Mouse (Mus musculus): ENCODE data around the gene Odf4.
"Not testable (repeated sequence)": the region's sequence is repeated elsewhere in the genome, so short reads cannot be mapped to it uniquely, and the experiment has no call there.

Odf4 gene

DNA sequence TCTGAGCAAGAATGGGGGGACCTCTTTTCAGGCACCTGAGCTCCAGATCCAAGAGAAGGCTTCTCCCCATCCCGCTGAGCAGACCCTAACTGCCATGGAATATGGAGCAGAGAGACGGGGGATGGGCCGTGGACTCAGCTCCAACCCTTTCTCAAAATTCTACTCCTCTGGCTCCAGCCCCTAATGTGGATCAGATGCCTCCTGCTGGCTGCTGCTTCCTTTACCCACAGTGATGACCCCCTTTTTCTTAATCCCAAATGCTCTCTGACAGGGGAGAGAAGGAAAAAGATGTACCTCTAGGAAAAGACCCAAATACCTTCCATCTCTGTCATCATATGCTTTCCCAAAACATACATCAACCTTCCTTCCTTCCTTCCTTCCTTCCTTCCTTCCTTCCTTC is at the start of gene Odf4:
TSS of gene Odf4 (minus strand) at position 101 of the 400 bp plus-strand sequence.
- no peak for DNase-seq (ENCODE audit: low spot score in 2 of 2)

DNA sequence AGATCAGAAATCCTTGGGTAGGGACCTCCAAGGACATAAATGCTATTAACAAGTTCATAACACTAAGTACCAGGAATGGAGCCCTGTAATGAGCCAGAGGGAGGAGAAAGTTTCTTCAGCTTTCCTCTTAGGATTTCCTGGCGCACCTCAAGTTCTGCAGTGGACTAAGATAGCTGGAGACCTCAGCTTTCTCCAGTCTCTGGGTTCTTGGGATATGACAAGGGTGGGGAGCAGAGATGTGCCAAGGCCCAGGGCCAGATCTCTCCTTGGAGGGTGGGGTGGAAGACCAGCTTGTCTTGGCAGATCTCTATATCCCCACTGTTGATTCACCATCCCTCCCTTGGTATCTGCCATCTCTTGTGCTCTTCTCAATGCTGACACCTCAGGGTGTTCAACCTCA is 48.7 kb upstream of the Odf4 start:
- DNase-seq (ENCODE audit: low spot score in 2 of 2) = no peak

DNA sequence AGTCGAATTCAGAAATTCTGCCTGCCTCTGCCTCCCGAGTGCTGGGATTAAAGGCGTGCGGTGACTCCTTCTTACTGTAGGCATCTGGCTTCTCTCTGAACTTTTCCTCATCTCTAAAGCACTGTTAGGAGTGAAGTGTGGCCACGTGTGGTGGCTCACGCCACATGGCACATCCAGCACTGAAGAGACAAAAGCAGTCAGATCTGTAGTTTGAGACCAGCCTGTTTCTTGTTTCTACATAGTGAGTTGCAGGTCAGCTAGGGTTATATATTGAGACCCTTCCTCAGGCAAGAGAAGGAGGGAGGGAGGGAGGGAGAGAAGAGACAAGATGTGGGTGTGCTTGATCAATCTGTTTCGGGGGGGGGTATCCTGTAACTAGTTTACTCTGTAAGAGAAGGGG is 48.2 kb upstream of the Odf4 start, which contains the start of gene Rangrf:
TSS of gene Rangrf (minus strand) at position 101 of the 400 bp plus-strand sequence.
- DNase-seq (ENCODE audit: low spot score in 2 of 2) = no peak

DNA sequence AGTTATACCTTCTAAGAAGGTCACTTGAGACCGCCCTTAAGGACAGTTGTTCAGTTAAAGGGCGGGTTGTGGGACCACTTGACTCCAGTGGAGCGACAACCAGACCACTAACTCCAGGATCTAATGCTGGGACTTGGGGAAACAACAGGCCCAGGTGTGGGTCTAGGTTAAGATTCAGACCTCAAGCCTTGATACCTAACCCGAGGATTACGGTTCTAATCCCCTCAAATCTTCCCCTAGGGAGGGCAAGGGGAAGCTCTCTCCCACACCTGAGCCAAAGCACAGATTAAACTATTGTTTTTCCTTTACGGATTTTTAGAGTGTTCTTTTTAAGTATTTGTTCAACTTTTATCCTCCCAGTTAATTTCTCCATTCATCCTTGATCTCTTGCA is 47.2 kb upstream of the Odf4 start:
- DNase-seq (ENCODE audit: low spot score in 2 of 2) = no peak

DNA sequence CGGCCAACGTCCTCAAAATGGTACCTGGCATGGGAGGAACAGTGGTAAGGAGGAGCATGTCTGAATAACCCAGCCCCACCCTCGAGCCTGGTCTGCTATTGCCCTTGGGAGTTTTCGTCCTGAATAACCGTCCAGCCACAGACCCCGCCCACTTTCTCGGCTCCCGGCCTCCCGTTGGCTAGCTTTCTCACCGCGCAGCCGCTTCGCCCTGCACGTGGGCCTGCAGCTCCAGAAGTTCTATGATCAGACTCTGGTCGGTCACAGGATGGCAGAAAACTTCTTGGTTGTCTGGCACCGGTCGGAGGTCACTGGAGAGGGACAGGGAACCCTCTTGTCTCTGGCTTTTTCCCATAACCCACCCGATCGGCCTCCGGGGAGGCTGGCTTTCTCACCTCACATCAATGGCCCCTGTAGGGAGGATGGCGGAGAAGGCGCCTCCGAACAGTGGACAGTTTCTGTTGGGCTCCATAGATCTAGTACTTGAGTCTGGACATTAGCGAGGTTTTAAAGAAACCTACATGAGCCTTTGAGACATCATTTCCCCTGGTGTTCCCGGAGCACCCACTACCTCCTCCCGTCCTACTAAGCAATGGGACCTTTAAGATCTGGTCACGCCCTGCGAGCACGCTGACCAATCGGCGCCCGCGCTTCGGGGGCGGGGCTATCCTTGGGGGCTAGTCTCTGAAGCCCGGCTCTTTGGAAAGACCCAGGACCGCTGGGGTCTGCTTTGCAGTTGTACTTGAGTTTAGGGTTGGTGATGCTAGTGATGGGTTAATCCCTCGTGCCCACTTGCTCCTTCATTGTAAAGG is 46.6 kb upstream of the Odf4 start:
- DNase-seq (ENCODE audit: low spot score in 2 of 2) = peak; percentile 73 to 87

DNA sequence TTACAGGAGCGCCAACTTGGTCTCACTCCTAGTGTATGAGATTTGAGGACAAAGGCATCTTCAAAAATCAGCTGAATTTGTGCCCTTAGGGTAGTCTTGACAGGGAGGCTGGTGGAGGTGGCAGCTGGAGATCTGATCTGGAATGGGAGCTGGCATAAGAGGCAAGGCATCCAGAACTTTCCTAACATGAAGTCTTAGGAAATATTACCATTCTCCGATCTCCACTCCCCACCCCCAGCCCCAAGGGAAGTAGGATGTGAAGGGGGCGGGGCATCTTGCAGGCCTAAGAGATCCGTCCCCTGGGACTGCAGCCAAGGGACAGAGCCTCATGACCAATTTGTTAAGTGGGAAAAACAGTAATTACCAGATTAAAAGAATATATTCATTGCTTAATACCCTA is 43.4 kb upstream of the Odf4 start:
- peak in 1 of 2 experiments; percentile 38 for DNase-seq (ENCODE audit: low spot score in 2 of 2)

DNA sequence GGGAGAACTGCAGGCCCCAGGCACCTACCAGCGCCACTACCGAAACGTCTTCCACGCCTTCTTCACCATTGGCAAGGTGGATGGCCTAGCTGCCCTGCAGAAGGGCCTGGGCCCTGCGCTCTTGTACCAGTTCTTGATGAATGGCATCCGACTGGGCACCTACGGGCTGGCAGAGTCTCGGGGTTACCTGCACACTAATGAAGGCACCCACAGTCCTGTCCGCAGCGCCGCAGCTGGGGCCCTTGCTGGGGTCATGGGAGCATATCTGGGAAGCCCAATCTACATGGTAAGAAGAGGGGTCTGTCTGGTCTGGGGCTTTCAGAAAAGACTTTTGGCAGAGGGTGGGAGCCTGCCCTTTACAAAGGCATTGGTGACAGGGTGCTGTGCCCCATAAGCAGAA is 41.9 kb upstream of the Odf4 start:
- no peak for DNase-seq (ENCODE audit: low spot score in 2 of 2)

DNA sequence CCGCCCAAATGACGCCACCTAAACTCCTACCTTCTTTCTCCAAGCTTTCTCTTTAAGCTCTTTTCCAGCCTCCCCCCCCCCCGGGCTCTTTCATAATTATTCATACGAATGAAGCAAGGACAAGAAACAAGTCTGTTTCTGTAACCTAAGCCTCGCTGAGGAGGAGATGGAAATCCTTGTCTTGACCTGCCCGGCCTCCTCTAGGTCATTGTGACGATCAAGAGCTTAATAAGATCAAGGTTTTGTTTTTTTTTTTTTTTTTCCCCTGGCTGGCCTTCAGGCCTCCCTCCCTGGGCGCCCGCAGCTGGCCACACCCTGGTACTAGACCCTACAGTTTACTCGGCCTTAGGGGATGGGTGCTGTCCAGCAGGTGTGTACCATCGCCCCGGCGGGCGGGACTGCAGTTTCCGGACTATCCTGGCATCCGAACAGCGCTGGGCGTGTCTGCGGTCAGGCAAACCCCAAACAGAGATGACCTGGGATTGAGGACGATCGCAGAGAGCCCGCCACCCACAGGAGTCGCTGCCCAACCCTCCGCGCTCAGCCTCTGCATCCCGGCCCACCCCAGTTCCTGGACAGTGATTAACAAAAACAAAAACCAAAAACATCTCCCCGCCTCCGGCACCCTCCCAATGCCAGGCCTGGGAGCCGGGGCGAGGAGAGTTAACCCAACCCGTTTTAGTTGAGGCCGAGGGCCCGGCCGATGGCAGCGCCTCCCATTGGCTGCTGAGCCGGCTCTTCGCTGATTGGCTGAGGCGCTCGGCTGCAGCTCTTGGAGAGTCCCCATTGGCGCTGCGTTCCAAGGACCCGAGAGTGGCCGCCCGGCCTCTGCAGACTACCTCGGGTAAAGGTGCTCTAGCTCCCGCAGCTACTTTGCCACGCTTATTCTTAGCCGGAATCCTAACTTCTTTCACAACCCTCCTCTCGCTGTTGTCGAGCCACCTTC is 40.7 kb upstream of the Odf4 start, which contains the start of gene Slc25a35:
TSS of gene Slc25a35 (plus strand) at position 795 of the 946 bp plus-strand sequence.
- peak; percentile 86 to 91 for DNase-seq (ENCODE audit: low spot score in 2 of 2)

DNA sequence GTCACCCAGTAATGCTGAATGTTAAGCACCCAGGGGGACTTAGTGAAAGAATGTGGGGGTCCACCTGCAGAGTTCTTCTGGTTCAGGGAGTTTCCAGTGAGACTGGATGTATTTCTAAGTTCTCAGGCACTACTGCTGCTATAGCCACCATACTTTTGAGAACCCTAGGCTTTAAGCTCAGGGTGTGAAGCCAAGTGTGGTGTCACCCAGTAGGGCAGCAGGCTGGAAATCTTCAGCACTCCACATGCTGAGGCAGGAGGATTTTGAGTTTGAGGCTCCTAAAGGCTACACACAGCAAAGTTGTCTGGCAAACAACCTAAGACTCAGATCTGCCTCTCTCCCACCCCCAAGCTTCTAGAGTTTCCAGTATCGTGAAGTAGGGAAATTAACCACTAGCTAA is 39.7 kb upstream of the Odf4 start:
- no peak for DNase-seq (ENCODE audit: low spot score in 2 of 2)

DNA sequence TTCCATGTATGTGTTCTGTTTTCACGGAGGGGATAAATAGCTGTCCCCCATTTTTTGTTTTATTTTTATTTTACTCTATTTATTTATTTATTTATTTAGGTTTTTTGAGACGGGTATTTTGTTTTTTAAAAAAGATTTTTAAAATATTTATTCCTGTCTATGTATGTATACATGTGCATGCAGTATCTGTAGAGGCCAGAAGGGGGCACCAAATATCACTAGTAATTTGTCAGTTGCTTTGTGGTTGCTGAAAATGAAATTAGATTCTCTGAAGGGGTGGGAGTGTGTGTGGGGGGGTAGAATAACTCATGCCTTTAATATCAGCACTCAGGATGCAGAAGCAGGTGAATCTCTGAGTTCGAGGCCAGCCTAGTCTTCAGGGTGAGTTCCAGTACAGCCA is 39.0 kb upstream of the Odf4 start:
- peak in 1 of 2 experiments; percentile 33 for DNase-seq (ENCODE audit: low spot score in 2 of 2)

DNA sequence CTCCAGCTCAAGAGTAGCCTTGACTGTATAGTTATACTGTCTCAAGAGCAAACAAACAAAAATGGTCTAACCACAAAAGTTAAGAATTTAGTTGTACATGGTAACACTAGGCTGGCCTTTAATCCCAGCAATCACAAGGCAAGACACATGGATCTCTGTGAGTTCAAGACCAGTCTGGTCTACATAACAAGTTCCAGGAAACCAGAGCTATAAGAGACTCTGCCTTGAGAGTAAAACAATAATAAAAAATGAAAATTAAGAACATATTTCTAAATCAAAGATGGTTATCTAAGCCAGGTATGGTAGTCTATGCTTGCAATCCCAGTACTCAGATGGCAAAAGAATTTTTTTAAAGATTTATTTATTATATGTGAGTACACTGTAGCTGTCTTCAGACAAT is 38.2 kb upstream of the Odf4 start:
- DNase-seq (ENCODE audit: low spot score in 2 of 2) = no peak

DNA sequence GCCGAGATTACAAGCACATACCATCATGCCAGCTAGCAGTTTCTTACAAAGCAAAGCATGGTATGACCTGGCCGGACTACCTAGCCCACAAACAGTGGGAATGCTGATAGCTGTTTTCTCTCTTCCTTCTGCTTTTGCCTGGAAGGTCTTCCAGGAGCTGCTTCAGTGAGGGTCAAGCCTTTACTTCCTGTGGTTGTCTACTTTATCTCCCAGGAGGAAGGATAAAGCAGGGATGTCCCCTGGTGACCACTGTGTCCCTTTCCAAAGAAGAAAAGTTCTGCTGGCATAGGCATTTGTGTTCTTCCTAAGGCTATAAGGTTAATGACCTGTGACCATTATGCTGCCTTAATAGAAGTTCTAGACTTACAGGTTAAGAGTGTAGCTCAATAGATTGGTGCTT is 36.5 kb upstream of the Odf4 start:
- DNase-seq (ENCODE audit: low spot score in 2 of 2) = no peak

DNA sequence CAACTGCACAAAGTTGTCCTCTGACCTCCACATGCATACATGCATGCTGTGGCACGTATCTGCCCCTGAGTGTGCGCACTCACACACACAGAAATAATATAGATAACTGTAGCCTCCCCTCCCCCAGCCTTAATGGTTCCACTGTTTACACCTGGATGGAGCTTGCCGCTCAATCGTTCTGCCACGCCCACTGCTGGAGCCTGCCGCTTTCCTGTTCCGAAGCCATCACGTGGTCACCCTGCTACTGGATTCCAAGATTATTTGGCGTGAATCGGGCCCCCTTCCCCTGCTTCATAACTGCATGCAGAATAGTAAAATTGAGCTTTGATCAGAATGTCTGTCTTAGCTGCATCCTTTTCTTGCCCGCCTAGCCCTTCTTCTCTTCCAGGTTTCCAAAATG is 35.3 kb upstream of the Odf4 start:
- DNase-seq (ENCODE audit: low spot score in 2 of 2) = not testable (repeated sequence)

DNA sequence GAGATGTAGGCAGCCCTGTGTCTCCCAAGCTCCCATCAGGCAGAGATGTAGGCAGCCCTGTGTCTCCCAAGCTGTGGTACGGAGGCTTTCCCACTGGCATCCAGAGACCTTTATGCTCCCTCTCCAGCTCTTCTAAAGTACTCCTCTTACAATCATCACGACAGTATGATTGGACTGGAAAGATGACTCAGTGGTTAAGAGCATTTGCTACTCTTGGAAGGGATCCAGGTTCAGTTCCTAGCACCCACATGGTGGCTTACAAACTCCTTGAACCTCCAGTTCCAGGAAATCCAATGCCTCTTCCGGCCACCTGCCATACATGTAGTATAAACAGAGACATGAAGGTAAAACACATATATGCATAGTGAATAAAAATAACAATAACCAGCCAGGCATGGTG is 34.7 kb upstream of the Odf4 start:
- no peak for DNase-seq (ENCODE audit: low spot score in 2 of 2)

DNA sequence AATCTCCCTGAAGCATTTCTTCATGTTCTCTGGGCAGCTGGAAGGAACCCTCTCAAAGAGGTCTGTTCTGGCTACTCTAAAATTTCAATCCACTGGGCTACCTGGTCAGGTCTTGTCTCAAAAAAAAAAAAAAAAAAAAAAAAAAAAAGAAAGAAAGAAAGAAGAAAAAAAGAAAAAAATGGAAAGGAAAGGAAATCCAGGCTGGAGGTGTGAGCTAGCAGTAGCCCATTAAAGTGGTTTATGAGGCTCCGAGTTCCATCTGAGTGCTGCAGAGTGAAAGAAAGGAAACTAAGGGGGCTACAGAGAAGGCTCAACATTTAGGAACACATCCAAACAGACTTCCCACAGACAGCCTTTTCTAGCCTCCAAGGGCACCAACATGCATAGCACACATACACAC is 31.1 kb upstream of the Odf4 start:
- DNase-seq (ENCODE audit: low spot score in 2 of 2) = no peak

DNA sequence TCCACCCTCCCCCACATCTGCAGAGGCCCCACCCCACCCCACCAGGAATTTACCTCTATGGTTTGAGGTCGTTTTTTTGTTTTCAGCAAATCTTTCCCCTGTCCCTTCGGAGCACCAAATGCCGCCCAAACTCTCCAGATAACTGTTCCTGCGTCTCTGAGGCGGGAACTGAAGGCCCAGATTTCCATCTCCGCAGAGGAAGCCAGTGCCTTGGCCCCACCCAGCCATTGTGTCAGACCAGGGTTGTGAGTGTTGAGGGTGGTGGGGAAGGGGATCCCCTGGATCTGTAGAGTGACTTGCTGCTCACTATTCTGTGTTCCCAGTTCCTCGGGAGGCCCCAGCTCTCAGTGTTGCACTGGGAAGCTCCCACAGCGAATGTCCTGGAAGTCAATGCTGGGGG is 30.4 kb upstream of the Odf4 start, which contains the start of gene Arhgef15:
TSS of gene Arhgef15 (minus strand) at position 173 of the 400 bp plus-strand sequence.
- DNase-seq (ENCODE audit: low spot score in 2 of 2) = no peak

DNA sequence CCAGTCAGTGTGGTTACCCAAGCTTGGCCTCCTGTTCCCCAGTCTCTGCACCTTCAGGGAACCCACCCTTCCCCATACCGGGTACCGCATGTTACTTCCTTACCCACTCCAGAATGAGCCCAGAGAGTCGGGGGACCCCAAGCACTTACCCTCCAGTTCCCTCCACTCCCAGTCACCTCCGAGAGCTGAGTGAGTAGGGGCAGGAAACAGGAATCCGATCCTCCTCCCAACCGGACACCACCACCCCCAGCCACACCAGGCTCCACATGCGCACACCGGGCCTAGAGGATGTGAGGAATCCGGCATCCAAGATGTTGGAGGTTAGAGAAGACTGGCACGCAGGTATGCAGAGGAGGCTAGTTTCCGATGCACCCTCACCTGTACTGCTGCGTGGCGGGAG is 29.8 kb upstream of the Odf4 start:
- no peak for DNase-seq (ENCODE audit: low spot score in 2 of 2)

DNA sequence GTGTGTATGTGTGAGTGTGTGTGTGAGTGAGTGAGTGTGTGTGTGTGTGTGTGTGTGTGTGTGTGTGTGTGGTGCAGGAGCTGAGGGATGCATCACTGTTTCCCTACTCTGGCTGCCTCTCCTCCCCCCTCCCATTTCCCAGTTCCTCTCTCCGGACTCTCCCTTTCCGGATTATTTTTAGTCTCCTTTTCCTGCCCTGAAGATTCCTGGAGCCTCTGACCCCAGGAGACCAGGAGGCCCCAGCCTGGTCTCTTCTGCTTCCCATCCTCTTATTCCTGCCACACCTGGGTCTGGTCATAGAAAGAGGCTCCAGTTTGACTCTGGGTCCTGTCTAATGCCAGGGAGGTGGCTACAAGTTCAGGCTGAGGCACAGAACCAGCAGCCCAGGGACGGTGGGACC is 29.2 kb upstream of the Odf4 start:
- no peak for DNase-seq (ENCODE audit: low spot score in 2 of 2)

DNA sequence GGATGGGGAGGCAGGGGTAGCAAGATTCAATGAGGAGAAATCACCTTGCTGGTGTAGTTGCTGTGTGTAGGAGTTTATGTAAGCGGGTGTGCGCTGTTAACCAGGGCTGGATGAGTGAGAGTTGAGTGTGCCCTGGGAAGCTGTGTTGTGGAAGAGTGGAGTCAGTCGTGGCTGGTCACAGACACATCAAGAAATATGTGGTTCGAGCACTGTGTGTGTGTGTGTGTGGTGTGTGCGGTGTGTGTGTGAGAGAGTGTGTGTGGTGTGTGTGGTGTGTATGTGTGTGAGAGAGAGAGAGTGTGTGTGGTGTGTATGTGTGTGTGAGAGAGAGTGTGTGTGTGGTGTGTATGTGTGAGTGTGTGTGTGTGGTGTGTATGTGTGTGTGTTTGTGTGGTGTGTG is 28.6 kb upstream of the Odf4 start:
- no peak for DNase-seq (ENCODE audit: low spot score in 2 of 2)

DNA sequence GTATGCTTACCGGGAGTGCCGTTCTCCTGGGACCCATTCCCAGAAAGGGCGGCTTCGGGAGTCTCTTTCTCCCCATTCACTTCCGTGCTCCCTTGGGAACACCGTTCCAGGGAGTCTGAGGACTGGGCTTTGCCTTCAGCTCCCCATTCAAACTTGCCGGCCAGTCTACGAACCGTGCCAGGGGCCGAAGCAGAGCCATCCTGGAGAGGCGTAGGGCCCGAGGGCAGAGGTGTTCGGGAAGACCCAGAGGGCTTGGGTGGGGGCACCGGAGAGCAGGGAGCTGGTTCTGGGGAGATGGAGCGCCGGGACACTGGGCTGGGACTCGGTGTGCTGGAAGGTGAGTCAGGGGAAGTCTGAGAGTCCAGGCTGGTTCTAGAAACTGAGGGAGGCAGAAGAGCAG is 27.5 kb upstream of the Odf4 start:
- DNase-seq (ENCODE audit: low spot score in 2 of 2) = no peak

DNA sequence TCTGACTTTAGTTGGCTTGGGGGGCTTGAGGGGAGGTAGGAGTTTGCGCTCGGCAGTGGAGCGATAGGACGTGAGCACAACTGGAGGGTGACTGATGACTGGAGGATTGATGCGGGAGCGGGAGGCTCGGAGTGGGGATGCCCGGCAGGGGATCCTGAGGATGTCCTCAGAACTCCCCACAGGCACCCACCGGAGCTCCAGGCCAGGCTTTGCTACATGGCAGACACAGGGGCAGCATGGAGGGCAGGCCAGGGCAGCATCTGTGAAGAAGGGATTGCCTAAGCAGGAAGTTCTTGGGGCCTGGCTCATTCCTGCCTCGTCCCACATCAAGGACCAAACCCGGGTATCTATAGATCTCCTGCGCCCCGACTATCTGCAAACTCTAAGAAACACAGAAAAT is 27.0 kb upstream of the Odf4 start:
- DNase-seq (ENCODE audit: low spot score in 2 of 2) = no peak

DNA sequence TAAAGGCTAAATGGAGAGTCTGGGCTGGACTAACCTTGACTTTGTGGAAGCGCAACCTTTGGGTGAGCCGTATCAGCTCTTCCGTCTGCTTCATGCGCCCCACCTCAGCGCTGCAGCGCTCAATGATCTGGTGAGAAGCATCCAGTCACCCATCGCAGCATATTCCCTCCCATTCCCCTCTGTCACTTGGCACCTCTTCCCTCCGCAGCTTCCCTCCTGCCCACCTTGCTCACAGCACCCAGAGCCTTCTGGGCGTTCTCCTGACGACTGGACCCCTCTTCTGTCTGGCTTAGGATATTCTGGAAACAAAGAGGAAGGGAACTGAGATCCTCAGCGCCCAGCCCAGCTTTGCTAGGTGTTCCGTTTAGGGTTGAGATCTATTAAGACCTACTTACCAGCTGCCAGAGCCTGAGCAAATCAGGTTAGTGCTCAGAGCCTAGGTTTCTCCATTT is 20.7 kb upstream of the Odf4 start:
- DNase-seq (ENCODE audit: low spot score in 2 of 2) = no peak
